Mouse (Mus musculus): ENCODE measurements around the gene Asgr1. TPM values are rescaled to one million over a fixed set of nuclear protein-coding genes. Genes with fewer than 3 reads are reported as not detected.

The Asgr1 gene
- polyA plus RNA-seq, 1 experiment from 2014 or later = 0.31 TPM

- Histone ChIP-seq H3K36me3 (ENCODE audit: control insufficient read depth, insufficient read depth, low read length) (no peaks in the 10 kb centered on the region), H3K27me3 (ENCODE audit: control insufficient read depth, insufficient read depth, low read length) (no peaks in the 10 kb centered on the region), H3K4me1 (ENCODE audit: control insufficient read depth, insufficient read depth, low read length) (peaks cover 39% of the 10 kb centered on the region), H3K9me3 (replicated peaks; ENCODE audit: control insufficient read depth, low read length) (no peaks in the 10 kb centered on the region), H3K9ac (ENCODE audit: low read length) (no peak overlapping the region), H3K4me2 (ENCODE audit: low read depth, low read length) (no peak overlapping the region), H3K4me3 (replicated peaks; ENCODE audit: low read length) (no peak overlapping the region), H3K27ac (ENCODE audit: low read length) (no peak overlapping the region)
- ATAC-seq (ENCODE audit: insufficient read depth, low FRiP score) = no peak
- 91% methylated on average over 28 of the region's 28 CpGs for WGBS
Measured at GRCm38 (mm10) chr11:70030651-70031320, 23.1 kb upstream of the Asgr1 start.

- WGBS = 97% methylated on average over 11 of the region's 11 CpGs
Measured at GRCm38 (mm10) chr11:70031321-70031670, 22.6 kb upstream of the Asgr1 start.

GRCm38 (mm10) chr11:70038174-70038573 lies 15.7 kb upstream of the Asgr1 start:
- Histone ChIP-seq H3K27me3 (ENCODE audit: control insufficient read depth, insufficient read depth, low read length) (no peaks in the 10 kb centered on the region), H3K9me3 (replicated peaks; ENCODE audit: control insufficient read depth, low read length) (no peaks in the 10 kb centered on the region), H3K36me3 (ENCODE audit: control insufficient read depth, insufficient read depth, low read length) (no peaks in the 10 kb centered on the region), H3K27ac (ENCODE audit: low read length) (no peak overlapping the region), H3K4me1 (ENCODE audit: control insufficient read depth, insufficient read depth, low read length) (no peaks in the 10 kb centered on the region), H3K4me3 (replicated peaks; ENCODE audit: low read length) (no peak overlapping the region), H3K4me2 (ENCODE audit: low read depth, low read length) (no peak overlapping the region), H3K9ac (ENCODE audit: low read length) (no peak overlapping the region)
- ATAC-seq (ENCODE audit: insufficient read depth, low FRiP score) = no peak
- 68% methylated on average over 7 of the region's 7 CpGs for WGBS

More at GRCm38 (mm10) chr11:70031321-70031670, 22.6 kb upstream of the Asgr1 start:
- H3K9ac ChIP-seq (ENCODE audit: low read length) = no peak overlapping the region
- H3K4me1 ChIP-seq (ENCODE audit: control insufficient read depth, insufficient read depth, low read length) = peaks cover 34% of the 10 kb centered on the region
- no peaks in the 10 kb centered on the region for H3K27me3 ChIP-seq (ENCODE audit: control insufficient read depth, insufficient read depth, low read length)
- no peak for ATAC-seq (ENCODE audit: insufficient read depth, low FRiP score)
- H3K4me3 ChIP-seq (replicated peaks; ENCODE audit: low read length) = no peak overlapping the region
- no peak overlapping the region for H3K27ac ChIP-seq (ENCODE audit: low read length)
- H3K4me2 ChIP-seq (ENCODE audit: low read depth, low read length) = no peak overlapping the region
- no peaks in the 10 kb centered on the region for H3K9me3 ChIP-seq (replicated peaks; ENCODE audit: control insufficient read depth, low read length)
- H3K36me3 ChIP-seq (ENCODE audit: control insufficient read depth, insufficient read depth, low read length) = no peaks in the 10 kb centered on the region

- WGBS = 91% methylated on average over 10 of the region's 10 CpGs
- Histone ChIP-seq H3K4me2 (ENCODE audit: low read depth, low read length) (no peak overlapping the region), H3K4me1 (ENCODE audit: control insufficient read depth, insufficient read depth, low read length) (no peaks in the 10 kb centered on the region), H3K27ac (ENCODE audit: low read length) (no peak overlapping the region), H3K9ac (ENCODE audit: low read length) (no peak overlapping the region), H3K9me3 (replicated peaks; ENCODE audit: control insufficient read depth, low read length) (no peaks in the 10 kb centered on the region), H3K36me3 (ENCODE audit: control insufficient read depth, insufficient read depth, low read length) (no peaks in the 10 kb centered on the region), H3K4me3 (replicated peaks; ENCODE audit: low read length) (no peak overlapping the region), H3K27me3 (ENCODE audit: control insufficient read depth, insufficient read depth, low read length) (no peaks in the 10 kb centered on the region)
- ATAC-seq (ENCODE audit: insufficient read depth, low FRiP score) = no peak
Measured at GRCm38 (mm10) chr11:70039631-70040030, 14.3 kb upstream of the Asgr1 start.

GRCm38 (mm10) chr11:70040184-70040583 lies 13.7 kb upstream of the Asgr1 start:
- Histone ChIP-seq H3K36me3 (ENCODE audit: control insufficient read depth, insufficient read depth, low read length) (no peaks in the 10 kb centered on the region), H3K9ac (ENCODE audit: low read length) (no peak overlapping the region), H3K27me3 (ENCODE audit: control insufficient read depth, insufficient read depth, low read length) (no peaks in the 10 kb centered on the region), H3K4me1 (ENCODE audit: control insufficient read depth, insufficient read depth, low read length) (no peaks in the 10 kb centered on the region), H3K27ac (ENCODE audit: low read length) (no peak overlapping the region), H3K4me2 (ENCODE audit: low read depth, low read length) (no peak overlapping the region), H3K4me3 (replicated peaks; ENCODE audit: low read length) (no peak overlapping the region), H3K9me3 (replicated peaks; ENCODE audit: control insufficient read depth, low read length) (no peaks in the 10 kb centered on the region)
- no peak for ATAC-seq (ENCODE audit: insufficient read depth, low FRiP score)
- WGBS = 83% methylated on average over 7 of the region's 7 CpGs

- H3K4me2 ChIP-seq (ENCODE audit: low read depth, low read length) = no peak overlapping the region
- H3K4me3 ChIP-seq (replicated peaks; ENCODE audit: low read length) = no peak overlapping the region
- no peak overlapping the region for H3K9ac ChIP-seq (ENCODE audit: low read length)
- WGBS = 85% methylated on average over 23 of the region's 23 CpGs
- H3K27me3 ChIP-seq (ENCODE audit: control insufficient read depth, insufficient read depth, low read length) = no peaks in the 10 kb centered on the region
- H3K27ac ChIP-seq (ENCODE audit: low read length) = no peak overlapping the region
- no peak for ATAC-seq (ENCODE audit: insufficient read depth, low FRiP score)
- H3K36me3 ChIP-seq (ENCODE audit: control insufficient read depth, insufficient read depth, low read length) = no peaks in the 10 kb centered on the region
- H3K4me1 ChIP-seq (ENCODE audit: control insufficient read depth, insufficient read depth, low read length) = no peaks in the 10 kb centered on the region
- H3K9me3 ChIP-seq (replicated peaks; ENCODE audit: control insufficient read depth, low read length) = no peaks in the 10 kb centered on the region
Measured at GRCm38 (mm10) chr11:70042309-70043085, 11.4 kb upstream of the Asgr1 start.

- Histone ChIP-seq H3K9me3 (replicated peaks; ENCODE audit: control insufficient read depth, low read length) (no peaks in the 10 kb centered on the region), H3K27me3 (ENCODE audit: control insufficient read depth, insufficient read depth, low read length) (no peaks in the 10 kb centered on the region), H3K27ac (ENCODE audit: low read length) (no peak overlapping the region), H3K36me3 (ENCODE audit: control insufficient read depth, insufficient read depth, low read length) (no peaks in the 10 kb centered on the region), H3K9ac (ENCODE audit: low read length) (no peak overlapping the region), H3K4me2 (ENCODE audit: low read depth, low read length) (no peak overlapping the region), H3K4me3 (replicated peaks; ENCODE audit: low read length) (no peak overlapping the region), H3K4me1 (ENCODE audit: control insufficient read depth, insufficient read depth, low read length) (no peaks in the 10 kb centered on the region)
- ATAC-seq (ENCODE audit: insufficient read depth, low FRiP score) = no peak
- WGBS = 86% methylated on average over 7 of the region's 7 CpGs
Measured at GRCm38 (mm10) chr11:70043665-70044064, 10.2 kb upstream of the Asgr1 start.

GRCm38 (mm10) chr11:70045435-70045834 lies 8.4 kb upstream of the Asgr1 start:
- ATAC-seq (ENCODE audit: insufficient read depth, low FRiP score) = no peak
- Histone ChIP-seq H3K9ac (ENCODE audit: low read length) (no peak overlapping the region), H3K4me3 (replicated peaks; ENCODE audit: low read length) (no peak overlapping the region), H3K27me3 (ENCODE audit: control insufficient read depth, insufficient read depth, low read length) (no peaks in the 10 kb centered on the region), H3K4me1 (ENCODE audit: control insufficient read depth, insufficient read depth, low read length) (no peaks in the 10 kb centered on the region), H3K36me3 (ENCODE audit: control insufficient read depth, insufficient read depth, low read length) (no peaks in the 10 kb centered on the region), H3K4me2 (ENCODE audit: low read depth, low read length) (no peak overlapping the region), H3K9me3 (replicated peaks; ENCODE audit: control insufficient read depth, low read length) (no peaks in the 10 kb centered on the region), H3K27ac (ENCODE audit: low read length) (no peak overlapping the region)
- 44% methylated on average over 9 of the region's 9 CpGs for whole genome bisulfite sequencing

GRCm38 (mm10) chr11:70049366-70049765 lies 4.5 kb upstream of the Asgr1 start:
- Histone ChIP-seq H3K9ac (ENCODE audit: low read length) (no peak overlapping the region), H3K4me1 (ENCODE audit: control insufficient read depth, insufficient read depth, low read length) (no peaks in the 10 kb centered on the region), H3K4me2 (ENCODE audit: low read depth, low read length) (no peak overlapping the region), H3K27ac (ENCODE audit: low read length) (no peak overlapping the region), H3K36me3 (ENCODE audit: control insufficient read depth, insufficient read depth, low read length) (no peaks in the 10 kb centered on the region), H3K9me3 (replicated peaks; ENCODE audit: control insufficient read depth, low read length) (no peaks in the 10 kb centered on the region), H3K4me3 (replicated peaks; ENCODE audit: low read length) (no peak overlapping the region), H3K27me3 (ENCODE audit: control insufficient read depth, insufficient read depth, low read length) (no peaks in the 10 kb centered on the region)
- ATAC-seq (ENCODE audit: insufficient read depth, low FRiP score) = no peak
- WGBS = 56% methylated on average over 6 of the region's 6 CpGs
